Mouse (Mus musculus) liver, embryonic 14.5 days (tissue): ENCODE results near the gene Rhbg.

Experiments
- CTCF ChIP-seq: IDR thresholded peaks from 2 replicates; pipeline ENCODE4 v1.5.1; 2016; ENCODE audit warnings: antibody characterized with exemption, low read depth, control low read depth
- EP300 ChIP-seq: IDR thresholded peaks from 2 replicates; pipeline ENCODE4 v1.6.1; 2016; ENCODE audit warnings: antibody characterized with exemption, low read depth

DNA sequence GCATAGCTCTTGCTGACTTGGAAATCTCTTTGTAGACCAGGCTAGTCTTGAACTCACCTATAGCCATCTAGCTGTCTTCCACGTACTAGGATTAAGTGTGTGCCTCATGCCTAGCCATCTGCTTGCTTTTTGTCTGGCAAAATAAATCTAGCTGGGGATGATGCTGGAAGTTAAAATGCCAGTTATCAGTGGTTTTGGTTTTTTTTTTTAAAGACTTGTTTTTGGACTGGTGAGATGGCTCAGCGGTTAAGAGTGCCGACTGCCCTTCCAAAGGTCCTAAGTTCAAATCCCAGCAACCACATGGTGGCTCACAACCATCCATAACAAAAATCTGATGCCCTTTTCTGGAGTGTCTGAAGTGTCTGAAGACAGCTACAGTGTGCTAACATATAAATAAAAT lies 17.4 kb upstream of the Rhbg start:
- TF ChIP-seq EP300 (no peak), CTCF (no peak)
